Mouse (Mus musculus) lung, postnatal 36 days (tissue): Measurements from ENCODE around the gene Zhx3.
A peak's percentile ranks its signal among the peaks of the same experiment; 100 is the strongest.

ENCODE experiments used
- DNase-seq: peaks from one replicate; pipeline ENCODE4 v3.0.0; 2022; ENCODE audit warnings: mixed read lengths

Zhx3 gene

DNA sequence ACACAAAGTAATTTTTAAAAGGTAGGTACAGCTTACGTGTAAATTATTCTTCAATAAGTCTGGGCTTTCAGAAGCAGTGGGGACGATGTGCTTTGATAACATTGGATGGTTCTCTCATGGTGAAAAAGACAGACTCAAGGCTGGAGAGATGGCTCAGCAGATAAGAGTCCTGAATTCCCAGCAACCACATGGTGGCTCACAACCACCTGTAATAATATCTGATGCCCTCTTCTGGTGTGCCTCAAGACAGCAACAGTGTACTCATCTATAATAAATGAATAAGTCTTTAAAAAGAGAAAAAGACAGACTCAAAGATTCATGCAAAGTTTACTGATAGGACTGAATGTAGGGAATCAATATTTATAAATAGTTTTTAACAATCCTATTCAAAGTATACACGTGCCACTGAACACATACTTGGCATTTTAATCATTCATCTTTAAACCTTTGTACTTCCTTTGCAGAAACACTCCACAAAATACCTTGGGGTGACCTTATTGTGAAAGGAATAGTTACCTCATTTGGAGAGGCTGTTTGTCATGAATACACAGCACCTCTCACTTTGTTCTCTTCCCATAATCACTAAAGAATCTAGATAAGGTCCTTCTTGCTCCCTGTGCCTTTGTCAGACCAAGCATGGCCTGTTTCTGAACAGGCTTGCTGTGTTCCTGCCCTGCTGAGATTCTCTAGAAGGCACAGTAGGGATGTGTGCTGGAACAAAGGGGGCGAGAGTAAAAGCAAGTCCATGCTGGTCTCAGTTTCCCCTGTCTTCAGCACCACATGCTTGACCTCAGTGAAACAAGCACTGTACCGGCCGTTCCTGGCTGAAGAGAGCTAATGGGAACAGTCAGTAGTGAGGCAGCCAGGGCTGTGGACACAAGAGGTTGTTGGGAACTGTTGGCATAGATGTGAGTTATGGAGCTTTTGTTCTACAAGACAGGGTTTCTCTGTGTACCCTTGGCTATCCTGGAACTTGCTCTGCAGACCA is 146.6 kb downstream of the Zhx3 start:
- DNase-seq, result no peak

DNA sequence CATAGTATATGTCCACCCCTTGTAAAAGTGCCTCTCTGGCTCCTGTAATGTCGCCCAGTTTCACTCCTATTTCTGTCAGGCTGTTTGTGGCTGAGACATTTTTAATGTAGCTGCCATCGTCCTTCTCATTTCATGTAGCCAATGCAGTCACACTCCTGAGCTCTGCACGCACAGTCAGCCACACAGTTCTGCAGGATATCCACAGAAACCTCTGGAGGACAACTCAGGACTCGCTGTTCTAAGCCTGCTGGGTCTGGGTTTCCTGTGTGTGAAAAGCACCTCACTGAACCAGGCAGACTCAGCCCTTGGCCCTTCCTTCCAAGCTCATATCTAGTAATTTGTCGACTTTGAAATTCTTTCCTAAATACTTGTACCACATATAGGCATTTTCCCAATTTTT is 148.3 kb downstream of the Zhx3 start:
- no peak for DNase-seq

DNA sequence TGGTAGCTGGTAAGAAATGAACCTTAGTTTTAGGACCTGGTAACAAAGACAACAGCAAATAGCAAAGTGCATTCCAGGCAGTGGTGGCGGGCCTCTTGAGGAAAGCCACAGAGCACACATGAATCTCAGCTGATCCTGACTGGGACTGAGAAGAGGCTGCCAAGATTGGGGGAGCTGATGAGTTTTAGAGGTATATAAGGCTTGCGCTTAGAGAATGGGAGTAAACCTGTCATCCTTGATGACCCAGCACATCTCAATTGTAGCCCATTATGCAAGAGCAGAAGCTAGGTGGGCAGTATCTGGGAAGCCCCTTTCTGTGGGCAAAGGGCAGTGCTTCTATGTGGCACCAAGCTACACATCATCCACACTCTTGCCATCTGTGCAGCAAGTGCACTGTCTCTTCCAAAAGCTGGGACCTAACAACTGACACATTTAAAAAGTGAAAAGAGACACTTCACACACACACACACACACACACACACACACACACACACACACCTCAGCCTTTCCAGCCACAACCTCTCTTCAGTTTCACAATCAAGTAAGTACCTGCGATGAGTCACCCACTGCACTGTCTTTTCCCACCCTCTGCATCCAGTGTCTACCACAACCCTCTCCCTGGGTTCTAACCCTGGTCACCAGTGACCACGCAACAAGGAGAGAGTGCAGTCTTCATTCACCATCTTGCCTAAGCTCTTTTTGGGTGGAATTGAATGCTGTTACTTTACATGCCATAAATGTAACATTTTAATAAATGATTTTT is 149.0 kb downstream of the Zhx3 start:
- DNase-seq, result no peak

DNA sequence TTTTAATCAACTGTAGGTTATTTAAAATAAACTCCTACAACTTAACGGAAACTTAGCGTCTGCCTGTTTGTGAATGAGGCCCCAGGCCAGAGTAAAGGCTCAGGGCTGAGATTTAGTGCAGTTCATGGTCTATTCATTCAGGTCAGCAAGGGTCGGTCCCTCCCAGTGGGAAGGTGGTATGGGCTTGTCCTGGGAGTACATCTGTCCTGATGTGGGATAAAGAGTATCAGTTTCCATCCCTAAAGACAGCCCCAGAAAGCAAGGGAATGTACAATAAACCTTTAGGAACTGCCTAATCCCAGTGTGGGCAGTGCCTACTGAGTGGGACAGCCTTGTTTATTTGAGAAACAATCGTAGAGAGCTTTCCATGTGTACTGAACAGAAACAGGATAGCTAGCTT is 150.1 kb downstream of the Zhx3 start:
- no peak for DNase-seq

DNA sequence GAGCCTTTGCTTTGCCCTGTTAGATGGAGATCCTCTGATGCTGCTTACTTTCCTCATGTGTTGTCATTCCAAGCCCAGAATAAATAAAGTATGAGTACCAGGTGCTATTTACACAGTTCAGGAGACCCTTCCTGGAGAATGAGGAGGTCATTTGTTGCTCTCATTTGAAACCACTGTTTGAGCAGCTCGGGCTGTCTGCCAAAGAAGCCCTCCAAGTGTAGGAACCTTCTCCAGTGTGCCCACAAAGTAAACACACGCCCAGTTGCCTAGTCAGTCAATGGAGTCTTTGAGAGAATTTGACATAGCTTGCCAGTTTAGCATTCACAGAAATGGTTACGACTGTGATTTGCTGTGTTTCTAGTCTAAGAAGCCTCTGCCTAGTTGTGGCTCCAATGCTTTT is 154.0 kb downstream of the Zhx3 start:
- peak; percentile 94 for DNase-seq

DNA sequence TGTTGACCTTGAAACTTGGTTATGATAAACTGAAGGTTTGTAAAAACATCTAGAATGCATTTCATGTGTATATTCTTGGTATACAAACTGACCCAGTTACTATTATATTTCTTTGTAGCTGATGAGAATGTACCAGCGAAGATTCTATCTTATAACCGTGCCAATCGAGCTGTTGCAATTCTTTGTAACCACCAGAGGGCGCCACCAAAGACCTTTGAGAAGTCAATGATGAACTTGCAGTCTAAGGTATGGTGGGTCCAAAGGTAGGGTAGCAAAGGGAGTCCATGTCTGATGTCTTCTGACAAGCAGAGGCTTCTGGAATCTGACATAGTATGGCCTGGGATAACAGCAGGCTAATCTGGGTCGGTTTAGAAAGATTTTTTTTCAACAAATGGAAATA is 155.5 kb downstream of the Zhx3 start:
- peak; percentile 71 for DNase-seq

DNA sequence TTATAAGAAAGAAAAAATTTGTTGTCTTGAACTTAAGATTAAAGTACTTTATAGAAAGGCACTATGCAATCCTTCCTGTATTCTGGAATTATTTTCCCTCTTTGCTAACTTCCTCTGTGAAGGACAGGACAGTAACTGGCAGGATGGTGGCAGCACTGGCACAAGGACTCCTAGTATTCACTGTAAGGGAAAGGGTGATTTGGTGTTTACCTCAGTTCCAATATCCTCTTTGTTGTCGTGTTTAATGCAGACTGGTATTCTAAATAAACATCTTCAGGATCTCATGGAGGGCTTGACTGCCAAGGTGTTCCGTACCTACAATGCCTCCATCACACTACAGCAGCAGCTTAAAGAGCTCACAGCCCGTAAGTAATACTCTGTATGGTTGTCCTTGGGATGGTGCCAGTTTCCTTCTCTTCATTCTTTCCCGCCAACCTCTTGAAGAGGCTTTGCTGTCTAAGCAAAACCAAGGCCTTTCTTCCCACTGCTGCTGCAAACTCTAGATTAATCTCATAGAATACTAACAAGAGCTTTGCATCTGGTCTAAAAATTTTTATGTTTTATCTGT is 157.3 kb downstream of the Zhx3 start:
- DNase-seq, result no peak

DNA sequence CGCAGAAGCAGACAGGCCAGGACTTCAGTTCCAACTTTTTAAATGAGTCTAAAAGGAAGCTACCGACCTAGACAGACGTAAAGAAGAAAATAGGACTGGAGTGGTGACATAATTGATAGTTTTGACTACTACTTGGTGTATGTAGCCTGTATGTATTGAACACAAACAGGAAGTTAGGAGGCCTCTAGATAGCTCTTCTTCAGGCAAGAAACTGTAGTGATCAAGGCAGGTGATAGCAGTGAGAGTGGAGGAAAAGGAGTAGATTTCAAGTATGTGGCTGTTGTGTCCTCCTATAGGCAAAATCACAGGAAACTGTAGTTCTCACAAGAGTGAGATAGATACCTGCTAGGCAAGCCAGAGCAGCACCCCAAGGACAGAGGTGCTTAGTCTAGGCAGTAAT is 165.1 kb downstream of the Zhx3 start:
- DNase-seq, result no peak

DNA sequence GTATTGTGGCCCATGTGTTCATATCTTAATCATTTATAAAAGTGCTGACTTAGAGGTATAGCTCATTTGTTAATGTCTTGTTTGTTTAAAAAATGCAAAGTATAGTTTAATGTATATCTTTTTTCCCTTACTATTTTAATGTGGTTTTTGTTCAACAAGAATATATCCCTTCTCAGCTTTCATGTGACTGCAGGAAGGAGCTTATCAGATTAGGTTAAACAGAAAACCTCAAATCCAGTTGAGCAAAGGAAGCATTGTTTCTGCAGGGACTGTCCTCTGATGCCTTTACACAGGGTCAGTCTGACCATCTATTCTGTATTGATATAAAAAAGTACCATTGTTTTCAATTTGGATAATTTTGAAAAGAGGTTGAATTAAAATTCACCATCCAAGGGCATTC is 170.0 kb downstream of the Zhx3 start:
- DNase-seq, result no peak

DNA sequence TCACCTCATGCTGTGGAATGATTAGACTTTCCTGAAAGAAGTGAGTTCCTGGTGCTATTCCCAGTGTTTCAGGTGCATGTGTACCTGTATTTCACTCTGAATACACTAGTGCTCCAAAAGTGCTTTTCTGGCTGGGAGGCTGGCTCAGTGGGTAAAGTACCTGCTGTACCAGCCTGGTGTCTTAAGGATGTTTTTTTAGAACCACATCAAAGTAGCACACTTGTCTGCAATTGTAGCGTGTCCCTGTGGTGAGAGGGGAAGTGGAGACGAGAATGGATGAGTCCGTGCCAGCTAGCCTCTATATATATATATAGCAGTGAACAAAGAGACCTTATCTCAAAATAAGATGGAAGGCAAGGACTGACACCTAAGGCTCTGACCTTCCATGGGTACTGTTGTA is 171.2 kb downstream of the Zhx3 start:
- no peak for DNase-seq

DNA sequence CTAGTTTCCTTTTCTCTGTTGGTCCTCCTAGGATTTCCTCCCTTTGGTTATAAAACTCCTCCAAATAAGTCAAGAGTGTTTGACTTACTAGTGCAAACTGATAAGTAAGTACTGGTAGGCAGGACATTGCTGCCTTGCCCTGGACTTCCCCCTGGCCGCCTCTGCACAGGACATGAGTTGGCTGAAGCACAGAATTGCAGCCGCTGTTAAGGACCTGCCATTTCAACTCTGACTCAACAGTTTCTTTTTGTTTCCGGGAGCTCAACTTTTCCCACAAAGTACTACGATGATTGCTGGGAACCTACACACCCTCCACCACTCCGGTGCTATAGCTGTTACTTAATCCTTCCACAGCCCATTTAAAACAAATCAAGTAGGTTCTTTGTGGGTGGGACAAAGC is 172.5 kb downstream of the Zhx3 start:
- peak; percentile 88 for DNase-seq
